Mouse (Mus musculus) embryonic fibroblast, embryonic 13.5 days (primary cell): ENCODE measurements around the gene Barhl1.

ENCODE experiments used
- CTCF ChIP-seq: IDR thresholded peaks from 2 replicates; pipeline ENCODE4 v1.5.1; 2011; ENCODE audit warnings: mild to moderate bottlenecking, control low read depth, low read length, moderate library complexity, borderline replicate concordance; ENCODE audit not compliant: insufficient read depth
- POLR2A ChIP-seq: IDR thresholded peaks from 2 replicates; pipeline ENCODE4 v1.6.1; 2011; ENCODE audit warnings: low read depth, mild to moderate bottlenecking, control low read depth, low read length, moderate library complexity

DNA sequence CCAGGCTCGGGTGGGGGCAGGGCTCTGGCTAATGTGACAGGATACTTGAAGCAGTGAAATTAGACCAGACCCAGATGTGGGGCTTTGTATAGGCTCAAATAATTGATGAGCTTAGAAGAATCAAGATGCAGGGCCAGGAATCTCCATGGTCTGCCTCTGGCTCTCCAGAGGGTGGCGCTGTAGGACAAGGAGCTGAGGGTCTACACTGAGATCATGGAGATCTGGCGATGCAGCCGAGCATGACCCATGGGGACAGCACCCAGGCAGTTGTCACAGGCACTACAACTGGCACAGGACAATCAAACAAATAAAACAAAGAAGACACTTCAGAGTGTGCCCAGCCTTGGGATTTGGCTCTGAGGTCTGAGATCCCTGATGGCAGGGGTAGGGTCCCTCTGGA, 7.4 kb upstream of the Barhl1 start:
- TF ChIP-seq CTCF (peak; percentile 93), POLR2A (no peak)
